Mouse (Mus musculus) spleen, postnatal 10 days (tissue): Measurements from ENCODE around the gene Cdkal1.

Experiments
- DNase-seq, 2 experiments: peaks; one replicate each; pipeline ENCODE4 v3.0.0; 2021 to 2022; ENCODE audit warnings: low spot score in 2 of 2

Cdkal1 gene

GRCm38 (mm10) chr13:29264015-29264711 is 591.3 kb downstream of the Cdkal1 start:
- DNase-seq: no peak

GRCm38 (mm10) chr13:29262164-29262563 is 593.3 kb downstream of the Cdkal1 start:
- DNase-seq: no peak

GRCm38 (mm10) chr13:29248535-29248934 is 606.9 kb downstream of the Cdkal1 start:
- no peak for DNase-seq

GRCm38 (mm10) chr13:29247800-29248199 is 607.7 kb downstream of the Cdkal1 start:
- no peak for DNase-seq

- no peak for DNase-seq
These were observed 620.4 kb downstream of the Cdkal1 start for GRCm38 (mm10) chr13:29235065-29235464.

GRCm38 (mm10) chr13:29234442-29234841 is 621.0 kb downstream of the Cdkal1 start:
- DNase-seq: no peak

GRCm38 (mm10) chr13:29233970-29234369 is 621.5 kb downstream of the Cdkal1 start:
- DNase-seq: no peak

GRCm38 (mm10) chr13:29232681-29233080 is 622.8 kb downstream of the Cdkal1 start:
- no peak for DNase-seq

GRCm38 (mm10) chr13:29224815-29225214 is 630.7 kb downstream of the Cdkal1 start:
- no peak for DNase-seq

- no peak for DNase-seq
These were observed 633.1 kb downstream of the Cdkal1 start for GRCm38 (mm10) chr13:29222261-29222838.

- DNase-seq: no peak
These were observed 633.8 kb downstream of the Cdkal1 start for GRCm38 (mm10) chr13:29221646-29222045.

GRCm38 (mm10) chr13:29218594-29219230 is 636.8 kb downstream of the Cdkal1 start:
- DNase-seq: no peak

GRCm38 (mm10) chr13:29210159-29211021 is 645.1 kb downstream of the Cdkal1 start:
- DNase-seq: no peak

- no peak for DNase-seq
These were observed 646.7 kb downstream of the Cdkal1 start for GRCm38 (mm10) chr13:29208749-29209148.

- DNase-seq: no peak
These were observed 651.6 kb downstream of the Cdkal1 start for GRCm38 (mm10) chr13:29203856-29204255.

GRCm38 (mm10) chr13:29203426-29203825 is 652.0 kb downstream of the Cdkal1 start:
- DNase-seq: no peak

- no peak for DNase-seq
These were observed 652.9 kb downstream of the Cdkal1 start for GRCm38 (mm10) chr13:29202562-29202961.

- no peak for DNase-seq
These were observed 655.8 kb downstream of the Cdkal1 start for GRCm38 (mm10) chr13:29199679-29200078.

- DNase-seq: no peak
These were observed 658.5 kb downstream of the Cdkal1 start for GRCm38 (mm10) chr13:29196798-29197498.

- no peak for DNase-seq
These were observed 659.8 kb downstream of the Cdkal1 start for GRCm38 (mm10) chr13:29195722-29196121.

GRCm38 (mm10) chr13:29194946-29195345 is 660.5 kb downstream of the Cdkal1 start:
- DNase-seq: no peak
